Mouse (Mus musculus) hindbrain, embryonic 11.5 days (tissue): ENCODE data around the gene Flywch2. TPM values are rescaled to one million over a fixed set of nuclear protein-coding genes. Genes with fewer than 3 reads are reported as not detected.

Source experiments
- ATAC-seq: fragments of 200-750 bp; cut with Nextera tagmentation; 2 replicates; pipeline ENCODE4 v1.8.0; 2017; ENCODE audit warnings: mild to moderate bottlenecking, moderate TSS enrichment, moderate library complexity; ENCODE audit not compliant: low FRiP score
- DNase-seq: peaks from one replicate; pipeline ENCODE4 v3.0.0-alpha.2; 2015; ENCODE audit warnings: low spot score
- H3K27ac ChIP-seq: fragments of 300-500 bp; sonication (generic); 2 replicates; pipeline ENCODE4 v1.5.1; 2014; ENCODE audit warnings: mild to moderate bottlenecking, low read depth, low read length
- H3K27me3 ChIP-seq: fragments of 300-500 bp; sonication (generic); 2 replicates; pipeline ENCODE4 v1.6.1; 2014; ENCODE audit warnings: mild to moderate bottlenecking, low read length, moderate library complexity, mixed read lengths; ENCODE audit not compliant: control insufficient read depth, insufficient read depth
- H3K36me3 ChIP-seq: fragments of 300-500 bp; sonication (generic); 2 replicates; pipeline ENCODE4 v1.6.1; 2014; ENCODE audit warnings: mild to moderate bottlenecking, low read length, moderate library complexity, mixed read lengths; ENCODE audit not compliant: control insufficient read depth, insufficient read depth
- H3K4me1 ChIP-seq: fragments of 300-500 bp; sonication (generic); replicated peaks from 2 replicates; pipeline ENCODE4 v1.6.1; 2014; ENCODE audit warnings: low read length, mixed read lengths; ENCODE audit not compliant: control insufficient read depth, insufficient read depth
- H3K4me2 ChIP-seq: fragments of 300-500 bp; sonication (generic); replicated peaks from 2 replicates; pipeline ENCODE4 v1.6.1; 2014; ENCODE audit warnings: mild to moderate bottlenecking, low read depth, low read length
- H3K4me3 ChIP-seq: fragments of 300-500 bp; sonication (generic); 2 replicates; pipeline ENCODE4 v1.5.1; 2014; ENCODE audit warnings: low read depth, low read length
- H3K9ac ChIP-seq: fragments of 300-500 bp; sonication (generic); 2 replicates; pipeline ENCODE4 v1.6.1; 2014; ENCODE audit warnings: low read depth, low read length
- H3K9me3 ChIP-seq: fragments of 300-500 bp; sonication (generic); 2 replicates; pipeline ENCODE4 v1.6.1; 2016; ENCODE audit warnings: low read length; ENCODE audit not compliant: control insufficient read depth
- WGBS: fragments of 180-500 bp; shearing (Covaris S2); extraction: QIAGEN DNeasy Blood & Tissue Kit; methylation state at CpG from one replicate; pipeline ENCODE4 v1.1.7; 2014; 5-methylcytosine and 5-hydroxymethylcytosine counted together
- polyA plus RNA-seq: library from polyadenylated mRNA; unstranded; fragments of >200 nt; fragmentation: Nextera tagmentation; extraction: Ambion mirVana; gene quantifications from 2 replicates; pipeline ENCODE4 v1.2.1, GENCODE M21; 2014

The Flywch2 gene
- polyA plus RNA-seq, 1 experiment from 2014 or later = 27.7 TPM

DNA sequence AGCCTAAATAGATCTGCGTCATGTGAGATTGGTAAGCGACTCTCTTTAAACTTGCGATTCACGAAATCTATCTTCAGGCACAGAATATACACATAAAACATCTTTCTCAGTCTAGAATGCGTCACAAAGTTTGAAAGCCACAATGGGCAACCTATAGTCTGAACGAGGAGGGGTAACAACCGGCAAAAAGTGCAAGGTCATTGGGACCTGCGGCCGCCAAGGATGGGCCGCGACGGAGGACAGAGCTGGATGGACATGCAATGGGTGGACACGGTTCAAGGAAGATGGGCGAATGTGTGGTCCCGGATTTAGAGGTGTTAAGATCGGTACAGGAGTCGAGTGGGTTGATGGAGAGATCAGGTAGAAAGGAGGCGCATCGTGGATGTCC lies 15.0 kb downstream of the Flywch2 start:
- DNase-seq (no peak), ATAC-seq (peak; percentile 67; the same call in 1 of the 2 replicates)
- 1% methylated on average over 19 of the region's 19 CpGs for WGBS
- H3K27ac ChIP-seq = peak overlapping the region; percentile 90
- no peaks in the 10 kb centered on the region for H3K9me3 ChIP-seq
- no peaks in the 10 kb centered on the region for H3K4me1 ChIP-seq
- peak overlapping the region; percentile 36 for H3K4me2 ChIP-seq
- H3K9ac ChIP-seq = peak overlapping the region; percentile 87
- peak overlapping the region; percentile 65 for H3K4me3 ChIP-seq
- no peaks in the 10 kb centered on the region for H3K36me3 ChIP-seq
- no peaks in the 10 kb centered on the region for H3K27me3 ChIP-seq

DNA sequence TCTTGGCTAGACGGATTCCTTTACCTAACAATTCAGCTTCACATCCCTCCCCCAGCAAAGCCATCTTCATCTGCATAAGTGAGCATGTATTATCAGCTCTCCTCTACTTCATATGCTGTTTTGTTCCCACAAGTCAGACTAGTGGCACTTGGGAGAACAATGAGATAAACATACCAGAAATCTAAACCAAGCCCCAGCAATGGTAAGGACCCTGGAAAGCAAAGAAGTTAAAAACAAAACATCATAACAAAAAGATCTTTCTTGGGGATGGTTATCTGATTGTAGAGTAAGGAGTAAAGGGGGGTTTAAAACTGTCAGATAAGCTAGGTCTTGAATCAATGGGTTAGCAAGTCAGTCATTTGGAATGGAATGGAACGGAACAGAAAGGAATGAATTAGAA lies 15.4 kb downstream of the Flywch2 start:
- no peak for ATAC-seq
- Histone ChIP-seq H3K27me3 (no peaks in the 10 kb centered on the region), H3K9ac (peak overlapping the region; percentile 87), H3K4me2 (peak overlapping the region; percentile 36), H3K9me3 (no peaks in the 10 kb centered on the region), H3K27ac (no peak overlapping the region), H3K4me1 (no peaks in the 10 kb centered on the region), H3K4me3 (peak overlapping the region; percentile 65), H3K36me3 (no peaks in the 10 kb centered on the region)
- DNase-seq = no peak
- 15% methylated on average over 2 of the region's 2 CpGs for WGBS

DNA sequence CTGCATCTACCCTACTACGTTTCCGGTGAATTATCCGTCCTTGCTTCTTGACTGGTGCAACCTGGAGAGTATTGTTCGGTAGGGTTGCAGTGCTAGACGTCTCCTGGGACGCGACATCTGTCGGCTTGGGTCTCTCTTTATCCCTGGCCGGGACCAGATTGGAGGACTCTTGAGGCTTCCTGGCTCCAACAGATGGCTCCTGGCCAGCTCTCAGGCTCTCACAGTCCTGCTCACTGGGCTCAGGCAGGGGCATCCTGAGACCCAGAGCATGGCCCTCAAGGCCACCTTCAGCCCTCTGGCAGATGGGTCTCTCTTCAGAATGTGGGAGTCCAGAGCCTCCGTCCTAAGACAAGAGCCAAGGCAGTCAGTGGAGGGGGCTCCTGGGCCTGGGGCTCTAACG lies 22.9 kb downstream of the Flywch2 start:
- DNase-seq = no peak
- WGBS = 89% methylated on average over 11 of the region's 11 CpGs
- no peak overlapping the region for H3K4me2 ChIP-seq
- no peak overlapping the region for H3K27ac ChIP-seq
- H3K36me3 ChIP-seq = peaks cover 25% of the 10 kb centered on the region
- no peak overlapping the region for H3K9ac ChIP-seq
- H3K4me3 ChIP-seq = no peak overlapping the region
- H3K4me1 ChIP-seq = no peaks in the 10 kb centered on the region
- ATAC-seq = no peak
- no peaks in the 10 kb centered on the region for H3K27me3 ChIP-seq
- no peaks in the 10 kb centered on the region for H3K9me3 ChIP-seq

DNA sequence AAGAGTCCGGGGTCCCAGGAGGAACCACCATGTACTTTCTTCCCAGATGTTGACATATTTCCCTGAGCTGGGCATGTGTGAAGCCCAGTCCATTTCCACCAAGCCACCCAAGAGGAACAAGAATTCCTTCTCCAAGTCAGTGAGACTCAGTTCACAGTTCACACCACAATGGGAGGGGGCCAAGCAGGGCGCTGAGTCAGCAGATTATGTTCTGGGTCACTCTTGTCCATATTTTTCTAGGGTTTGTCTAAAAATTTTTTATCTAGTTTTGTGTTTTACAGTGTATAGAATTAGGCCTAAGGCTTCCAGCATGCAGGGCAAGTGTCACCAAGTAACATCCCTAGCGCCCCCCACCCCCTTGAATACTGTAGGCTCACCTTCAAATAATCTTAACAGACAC lies 24.7 kb downstream of the Flywch2 start:
- Histone ChIP-seq H3K9ac (no peak overlapping the region), H3K4me3 (no peak overlapping the region), H3K4me2 (no peak overlapping the region), H3K27ac (no peak overlapping the region), H3K9me3 (no peaks in the 10 kb centered on the region), H3K27me3 (no peaks in the 10 kb centered on the region), H3K4me1 (no peaks in the 10 kb centered on the region), H3K36me3 (peaks cover 25% of the 10 kb centered on the region)
- no peak for ATAC-seq
- no peak for DNase-seq
- WGBS = 98% methylated on average over 3 of the region's 3 CpGs

DNA sequence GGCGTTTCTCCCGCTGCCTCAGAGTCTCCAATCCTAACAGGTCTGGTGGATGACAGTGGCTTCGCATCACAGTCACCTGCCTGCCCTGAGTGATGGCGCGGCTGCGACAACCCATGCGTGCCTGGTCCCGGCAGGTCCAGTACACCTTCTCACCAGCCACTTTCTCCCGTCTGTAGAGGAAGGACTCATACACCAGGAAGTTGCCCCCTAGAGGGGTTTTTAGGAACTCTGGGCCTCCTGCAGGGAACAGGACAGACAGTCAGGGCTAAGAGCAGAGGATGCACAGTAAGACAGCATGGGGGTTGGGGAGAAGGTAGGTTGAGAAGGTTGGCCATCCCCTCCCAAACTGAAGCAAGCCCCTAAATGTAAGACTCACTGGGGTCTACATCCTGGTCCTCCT lies 25.6 kb downstream of the Flywch2 start:
- no peak overlapping the region for H3K4me3 ChIP-seq
- no peaks in the 10 kb centered on the region for H3K27me3 ChIP-seq
- H3K4me1 ChIP-seq = no peaks in the 10 kb centered on the region
- ATAC-seq (no peak), DNase-seq (no peak)
- no peak overlapping the region for H3K27ac ChIP-seq
- H3K9me3 ChIP-seq = no peaks in the 10 kb centered on the region
- no peak overlapping the region for H3K9ac ChIP-seq
- H3K36me3 ChIP-seq = peaks cover 32% of the 10 kb centered on the region
- H3K4me2 ChIP-seq = no peak overlapping the region
- WGBS = 91% methylated on average over 9 of the region's 9 CpGs

DNA sequence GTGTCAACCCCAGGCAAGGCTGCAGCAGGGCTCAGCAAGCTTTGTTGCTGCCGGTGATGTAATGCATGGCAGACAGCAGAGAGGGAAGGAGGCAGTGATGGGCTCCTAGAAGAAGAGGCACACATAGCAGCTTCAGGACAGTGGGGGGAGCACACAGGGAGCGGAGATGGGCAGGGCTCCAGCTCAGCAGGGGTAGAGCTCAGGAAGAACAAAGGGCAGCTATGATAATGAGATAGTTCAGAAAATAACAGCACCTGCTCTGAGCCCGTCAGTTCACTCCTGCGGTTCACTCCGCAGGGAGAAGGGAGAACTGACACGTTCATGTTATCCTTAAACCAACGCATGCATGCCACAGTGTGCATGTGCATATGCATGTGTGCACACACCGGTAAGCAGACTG lies 27.1 kb downstream of the Flywch2 start:
- Histone ChIP-seq H3K9me3 (no peaks in the 10 kb centered on the region), H3K36me3 (peaks cover 32% of the 10 kb centered on the region), H3K4me1 (no peaks in the 10 kb centered on the region), H3K4me3 (no peak overlapping the region), H3K9ac (no peak overlapping the region), H3K4me2 (no peak overlapping the region), H3K27ac (no peak overlapping the region), H3K27me3 (no peaks in the 10 kb centered on the region)
- 81% methylated on average over 8 of the region's 8 CpGs for WGBS
- DNase-seq (no peak), ATAC-seq (no peak)

DNA sequence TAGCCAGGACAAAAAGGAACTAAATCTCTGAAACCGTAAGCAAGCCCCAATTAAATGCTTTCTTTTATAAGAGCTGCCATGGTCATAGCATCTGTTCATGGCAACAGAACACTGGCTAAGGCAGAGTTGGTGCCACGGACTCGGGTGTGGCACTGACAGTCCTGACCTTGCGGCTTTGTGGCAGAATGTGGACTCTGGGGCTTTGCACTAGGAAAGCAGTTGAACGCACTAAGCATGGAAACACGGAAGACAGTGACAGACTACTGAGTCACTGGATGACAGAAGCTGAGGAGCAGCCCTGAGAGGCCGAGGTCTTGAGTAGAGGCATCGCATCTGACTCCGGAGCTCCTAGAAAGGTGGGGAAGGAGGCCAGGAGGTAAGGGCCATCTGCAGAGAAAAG lies 28.3 kb downstream of the Flywch2 start:
- peaks cover 38% of the 10 kb centered on the region for H3K36me3 ChIP-seq
- H3K27me3 ChIP-seq = no peaks in the 10 kb centered on the region
- DNase-seq = no peak
- H3K9me3 ChIP-seq = no peaks in the 10 kb centered on the region
- no peak overlapping the region for H3K9ac ChIP-seq
- H3K4me1 ChIP-seq = no peaks in the 10 kb centered on the region
- 95% methylated on average over 9 of the region's 9 CpGs for WGBS
- no peak overlapping the region for H3K27ac ChIP-seq
- no peak for ATAC-seq
- H3K4me2 ChIP-seq = no peak overlapping the region
- no peak overlapping the region for H3K4me3 ChIP-seq

DNA sequence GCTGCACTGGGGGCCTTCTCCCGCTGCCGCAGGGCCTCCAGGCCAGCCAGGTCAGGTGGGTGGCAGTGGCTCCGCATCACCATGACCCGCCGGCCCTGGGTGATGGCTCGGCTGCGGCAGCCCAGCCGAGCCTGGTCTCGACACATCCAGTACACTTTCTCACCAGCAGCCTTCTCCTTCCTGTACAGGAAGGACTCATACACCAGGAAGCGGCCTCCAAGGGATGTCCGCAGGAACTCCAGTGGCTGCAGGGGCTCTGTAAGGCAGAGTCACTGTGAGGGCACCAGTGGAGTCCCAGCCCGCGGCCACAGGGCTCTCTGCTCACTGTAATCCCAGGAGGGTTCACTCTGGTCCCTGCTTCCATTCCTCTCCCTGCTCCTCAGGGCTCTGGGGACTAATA lies 30.2 kb downstream of the Flywch2 start:
- H3K9me3 ChIP-seq = no peaks in the 10 kb centered on the region
- H3K4me2 ChIP-seq = no peak overlapping the region
- no peak overlapping the region for H3K27ac ChIP-seq
- H3K4me3 ChIP-seq = no peak overlapping the region
- no peaks in the 10 kb centered on the region for H3K4me1 ChIP-seq
- no peaks in the 10 kb centered on the region for H3K27me3 ChIP-seq
- peaks cover 35% of the 10 kb centered on the region for H3K36me3 ChIP-seq
- WGBS = 97% methylated on average over 13 of the region's 13 CpGs
- no peak for ATAC-seq
- no peak for DNase-seq
- no peak overlapping the region for H3K9ac ChIP-seq

DNA sequence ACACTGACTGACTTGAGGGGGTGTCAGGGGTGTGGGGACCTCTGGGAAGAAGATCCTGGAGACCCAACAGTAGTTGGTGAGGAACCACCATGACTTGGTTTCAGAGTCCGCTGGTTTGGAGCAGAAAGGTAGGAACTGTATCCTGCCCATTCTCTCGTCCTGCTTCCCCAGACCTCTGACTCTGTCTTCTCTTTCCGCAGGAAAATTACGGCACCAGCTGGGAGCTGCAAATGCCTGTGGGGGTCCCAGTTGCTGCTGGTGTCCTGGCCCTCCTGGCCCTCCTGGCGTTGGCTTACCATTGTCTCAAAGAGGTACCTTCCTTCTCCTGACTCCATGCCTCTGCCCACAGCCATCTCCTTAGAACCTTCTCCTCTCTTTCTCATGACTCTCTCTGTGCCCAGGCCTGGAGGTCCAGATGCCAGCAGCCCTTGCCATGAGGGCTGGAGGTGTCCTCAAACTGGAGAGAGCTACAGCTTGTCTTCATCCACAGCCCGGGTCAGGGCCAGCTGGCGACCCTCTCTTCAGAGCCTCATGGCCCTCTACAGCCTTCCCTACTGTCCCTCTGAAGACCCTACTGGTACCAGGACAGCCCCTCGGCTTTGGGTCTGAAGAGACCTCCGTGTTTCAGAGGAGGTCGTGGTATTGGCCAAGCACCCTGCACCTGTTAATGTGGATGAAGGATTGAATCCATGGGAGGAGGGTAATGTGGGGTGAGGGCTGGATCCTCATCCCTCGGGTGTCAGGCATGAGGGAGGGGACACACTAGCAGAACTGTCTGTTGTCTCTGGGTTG lies 36.3 kb downstream of the Flywch2 start:
- H3K4me1 ChIP-seq = peaks cover 12% of the 10 kb centered on the region
- peaks cover 32% of the 10 kb centered on the region for H3K27me3 ChIP-seq
- no peak for DNase-seq
- no peak for ATAC-seq
- no peak overlapping the region for H3K9ac ChIP-seq
- no peak overlapping the region for H3K4me2 ChIP-seq
- no peak overlapping the region for H3K4me3 ChIP-seq
- H3K27ac ChIP-seq = no peak overlapping the region
- H3K36me3 ChIP-seq = peaks cover 10% of the 10 kb centered on the region
- no peaks in the 10 kb centered on the region for H3K9me3 ChIP-seq
- WGBS = 81% methylated on average over 11 of the region's 11 CpGs
